Mouse (Mus musculus) forebrain, embryonic 16.5 days (tissue): ENCODE measurements at regions not wholly inside any gene's neighbourhood (a gene's known extent, or its start where the extent isn't known, plus 50 kb on each side); places are given as distances from the start of the nearest gene placed in this dataset.

Experiments
- ATAC-seq: fragments of 200-750 bp; cut with Nextera tagmentation; 2 replicates; pipeline ENCODE4 v1.8.0; 2017; ENCODE audit warnings: mild to moderate bottlenecking, moderate library complexity
- H3K27ac ChIP-seq: fragments of 300-500 bp; sonication (generic); 2 replicates; pipeline ENCODE4 v1.5.1; 2014; ENCODE audit warnings: low read length, control low read depth
- H3K27me3 ChIP-seq: fragments of 300-500 bp; sonication (generic); replicated peaks from 2 replicates; pipeline ENCODE4 v1.6.1; 2014; ENCODE audit warnings: low read length; ENCODE audit not compliant: control insufficient read depth, insufficient read depth
- H3K36me3 ChIP-seq: fragments of 300-500 bp; sonication (generic); 2 replicates; pipeline ENCODE4 v1.6.1; 2014; ENCODE audit not compliant: control insufficient read depth, insufficient read depth
- H3K4me1 ChIP-seq: fragments of 300-500 bp; sonication (generic); replicated peaks from 2 replicates; pipeline ENCODE4 v1.6.1; 2014; ENCODE audit warnings: low read length; ENCODE audit not compliant: control insufficient read depth, insufficient read depth
- H3K4me2 ChIP-seq: fragments of 300-500 bp; sonication (generic); 2 replicates; pipeline ENCODE4 v1.6.1; 2014; ENCODE audit warnings: mild to moderate bottlenecking, low read length, control low read depth
- H3K4me3 ChIP-seq: fragments of 300-500 bp; sonication (generic); replicated peaks from 2 replicates; pipeline ENCODE4 v1.5.1; 2014; ENCODE audit warnings: mild to moderate bottlenecking, low read length, control low read depth
- H3K9ac ChIP-seq: fragments of 300-500 bp; sonication (generic); replicated peaks from 2 replicates; pipeline ENCODE4 v1.6.1; 2014; ENCODE audit warnings: low read depth, low read length, control low read depth
- H3K9me3 ChIP-seq: fragments of 300-500 bp; sonication (generic); 2 replicates; pipeline ENCODE4 v1.6.1; 2016; ENCODE audit warnings: low read length; ENCODE audit not compliant: control insufficient read depth
- WGBS: fragments of 180-500 bp; shearing (Covaris S2); extraction: QIAGEN DNeasy Blood & Tissue Kit; methylation state at CpG from one replicate; pipeline ENCODE4 v1.1.7; 2014; 5-methylcytosine and 5-hydroxymethylcytosine counted together

DNA sequence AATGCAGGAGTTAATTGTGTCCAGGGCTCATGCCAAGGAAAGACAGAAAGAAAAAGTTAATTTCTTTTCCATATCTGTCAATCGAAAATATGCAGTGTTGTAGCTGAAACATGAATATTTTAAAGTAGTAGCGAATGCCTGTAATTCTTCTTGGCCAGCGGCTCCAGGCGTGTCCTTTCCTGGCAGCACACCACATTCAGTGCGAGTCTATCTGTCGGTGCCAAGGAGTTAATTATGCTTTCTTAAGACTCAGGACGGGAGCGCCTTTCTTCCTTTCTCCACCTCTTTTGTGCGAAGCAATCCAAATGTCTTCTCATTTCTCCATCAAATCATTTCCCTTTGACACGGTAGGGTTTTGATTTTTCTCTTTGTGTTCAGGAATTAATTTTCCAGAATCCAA lies 226.5 kb upstream of the Nrip1 start:
- Histone ChIP-seq H3K4me1 (peaks cover 4% of the 10 kb centered on the region; the same call in 1 of the 2 replicates), H3K4me2 (peak overlapping the region; percentile 33; the same call in 1 of the 2 replicates)

DNA sequence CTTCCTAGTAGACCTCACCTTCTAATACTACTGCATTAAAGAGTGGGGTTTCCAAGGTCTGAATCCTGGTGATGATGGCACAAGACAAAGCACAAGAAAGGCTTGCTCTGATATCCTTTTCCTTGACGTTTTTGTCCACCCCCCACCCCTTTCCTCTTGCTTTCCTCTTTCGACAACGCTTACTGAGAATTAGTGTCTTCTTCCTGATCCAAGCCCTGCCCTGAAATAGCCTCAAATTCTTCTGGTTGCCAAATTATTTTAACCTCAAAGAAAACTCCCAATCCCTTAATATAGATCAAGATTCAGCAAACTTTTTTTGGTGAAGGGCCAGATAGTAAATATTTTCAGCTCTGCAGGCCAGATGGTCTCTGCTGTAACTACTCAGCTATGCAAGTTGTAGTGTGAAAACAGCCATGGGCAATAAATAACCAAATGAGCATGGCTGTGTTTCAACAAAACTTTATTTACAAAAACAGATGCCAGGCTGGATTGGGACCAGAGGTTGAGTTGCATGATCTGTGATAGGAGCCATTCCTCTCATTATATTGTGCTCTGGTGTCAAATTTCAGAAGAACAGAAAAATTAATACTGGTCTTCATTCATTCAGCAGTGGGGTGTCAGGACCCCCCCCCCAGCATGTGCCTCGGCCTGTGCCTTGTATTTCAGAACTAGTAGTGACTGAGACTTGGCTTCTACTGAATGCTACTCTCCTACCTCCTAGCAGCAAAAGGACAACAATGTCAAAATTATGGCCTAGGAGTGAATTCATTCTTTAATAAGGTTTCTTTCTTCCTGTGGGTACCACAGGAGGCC lies 218.5 kb upstream of the Nrip1 start:
- Histone ChIP-seq H3K9ac (no peak overlapping the region), H3K36me3 (no peaks in the 10 kb centered on the region), H3K4me1 (peaks cover 7% of the 10 kb centered on the region), H3K27me3 (no peaks in the 10 kb centered on the region), H3K4me2 (no peak overlapping the region), H3K27ac (no peak overlapping the region), H3K9me3 (no peaks in the 10 kb centered on the region), H3K4me3 (no peak overlapping the region)
- peak; percentile 78 for ATAC-seq
- 60% methylated on average over 4 of the region's 4 CpGs for WGBS

More for the DNA sequence above, 226.5 kb upstream of the Nrip1 start:
- 18% methylated on average over 10 of the region's 10 CpGs for WGBS
- H3K36me3 ChIP-seq = no peaks in the 10 kb centered on the region
- H3K27me3 ChIP-seq = no peaks in the 10 kb centered on the region
- no peaks in the 10 kb centered on the region for H3K9me3 ChIP-seq
- no peak overlapping the region for H3K4me3 ChIP-seq
- peak; percentile 79 for ATAC-seq
- no peak overlapping the region for H3K9ac ChIP-seq
- peak overlapping the region; percentile 1; the same call in 1 of the 2 replicates for H3K27ac ChIP-seq

DNA sequence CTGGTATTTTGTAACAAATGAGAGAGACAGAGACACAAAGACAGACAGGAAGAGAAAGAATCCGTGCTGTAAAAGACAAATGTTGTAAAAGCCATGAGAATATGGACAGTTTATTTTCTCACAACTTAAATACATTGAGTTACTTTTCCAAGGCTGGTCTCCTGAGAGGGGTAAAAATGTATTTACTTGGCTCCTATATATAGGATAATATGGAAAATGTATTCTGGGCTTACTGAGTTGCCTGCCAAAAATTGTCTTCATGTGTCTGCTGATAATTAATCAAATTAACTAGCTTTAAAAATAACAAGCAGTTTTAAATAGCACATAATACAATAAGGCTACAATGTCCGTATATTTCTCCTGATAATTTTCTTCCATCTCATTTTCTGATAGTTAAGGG lies 216.2 kb upstream of the Nrip1 start:
- H3K36me3 ChIP-seq = no peaks in the 10 kb centered on the region

DNA sequence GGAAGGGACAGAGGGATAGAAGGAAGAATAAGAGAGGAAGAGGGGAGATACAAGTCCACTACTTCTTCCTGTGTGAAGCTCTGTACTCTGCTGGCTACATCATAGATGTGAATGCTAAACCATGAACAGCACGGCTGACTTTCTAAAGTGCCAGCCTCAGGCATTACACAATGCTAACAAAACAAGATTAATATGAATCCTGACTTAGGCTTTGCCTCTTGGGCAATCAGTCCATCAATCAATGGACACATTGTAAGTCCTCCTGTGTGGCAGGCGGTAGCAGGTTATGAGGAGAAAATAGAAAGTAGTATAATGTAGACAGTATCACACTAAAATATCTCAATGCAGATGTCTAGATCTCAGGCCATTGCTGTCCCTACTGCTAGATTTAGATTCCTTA lies 203.6 kb upstream of the Nrip1 start:
- 91% methylated on average over 2 of the region's 2 CpGs for WGBS
- H3K4me2 ChIP-seq = no peak overlapping the region
- H3K27ac ChIP-seq = no peak overlapping the region
- no peaks in the 10 kb centered on the region for H3K9me3 ChIP-seq
- no peak overlapping the region for H3K9ac ChIP-seq
- ATAC-seq = no peak
- no peaks in the 10 kb centered on the region for H3K27me3 ChIP-seq
- H3K4me3 ChIP-seq = no peak overlapping the region
- H3K4me1 ChIP-seq = no peaks in the 10 kb centered on the region
- H3K36me3 ChIP-seq = no peaks in the 10 kb centered on the region

More for the DNA sequence above, 216.2 kb upstream of the Nrip1 start:
- no peak for ATAC-seq
- H3K4me3 ChIP-seq = no peak overlapping the region
- 69% methylated on average over 2 of the region's 2 CpGs for WGBS
- H3K4me2 ChIP-seq = no peak overlapping the region
- no peak overlapping the region for H3K27ac ChIP-seq
- H3K9me3 ChIP-seq = no peaks in the 10 kb centered on the region
- no peaks in the 10 kb centered on the region for H3K27me3 ChIP-seq
- peaks cover 7% of the 10 kb centered on the region for H3K4me1 ChIP-seq
- no peak overlapping the region for H3K9ac ChIP-seq

DNA sequence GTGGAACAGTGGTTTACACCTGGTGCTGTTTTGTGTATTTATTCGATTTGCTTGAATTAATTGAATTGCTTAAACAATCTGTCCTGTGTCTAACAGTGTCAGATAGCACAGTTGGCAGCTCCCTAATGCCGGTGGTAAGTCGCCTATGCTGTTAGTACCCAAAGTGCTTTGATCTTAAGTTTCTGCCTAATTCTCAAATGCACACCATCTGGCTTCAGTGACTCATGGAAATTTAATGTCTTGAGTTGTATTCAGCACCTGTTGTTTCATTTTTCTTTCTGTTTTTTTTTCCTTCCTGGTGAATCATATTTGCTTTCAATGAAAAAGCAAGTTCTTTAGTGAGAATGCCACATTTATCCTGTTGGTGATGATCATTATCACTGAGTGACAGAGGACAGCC lies 201.7 kb upstream of the Nrip1 start:
- Histone ChIP-seq H3K9me3 (no peaks in the 10 kb centered on the region), H3K4me1 (no peaks in the 10 kb centered on the region), H3K4me2 (no peak overlapping the region), H3K27ac (no peak overlapping the region), H3K27me3 (no peaks in the 10 kb centered on the region), H3K36me3 (no peaks in the 10 kb centered on the region), H3K9ac (no peak overlapping the region), H3K4me3 (no peak overlapping the region)
- peak; percentile 69 for ATAC-seq
- WGBS = 51% methylated on average over 3 of the region's 3 CpGs

DNA sequence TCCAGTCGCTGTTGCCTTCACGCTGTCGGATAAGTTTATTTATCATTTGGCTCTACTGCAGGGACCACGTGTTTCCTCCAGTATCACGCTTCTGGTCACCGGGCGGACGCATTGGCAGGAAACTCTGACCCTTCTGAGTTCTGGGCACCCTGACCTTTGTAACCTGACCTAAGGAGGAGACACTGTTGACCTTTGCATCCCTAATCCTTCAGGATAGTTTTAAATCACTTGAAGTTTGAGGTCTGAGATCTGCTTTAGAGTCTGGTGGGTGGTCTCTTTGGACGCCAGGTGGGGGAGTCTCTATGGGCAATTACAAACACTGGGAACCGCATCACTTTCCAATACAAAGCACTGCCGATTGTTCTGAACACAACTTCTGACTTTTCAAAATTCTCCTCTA lies 192.6 kb upstream of the Nrip1 start:
- Histone ChIP-seq H3K4me1 (no peaks in the 10 kb centered on the region), H3K4me3 (no peak overlapping the region), H3K36me3 (no peaks in the 10 kb centered on the region), H3K9ac (no peak overlapping the region), H3K4me2 (no peak overlapping the region), H3K27me3 (no peaks in the 10 kb centered on the region), H3K9me3 (no peaks in the 10 kb centered on the region), H3K27ac (no peak overlapping the region)
- 50% methylated on average over 11 of the region's 11 CpGs for WGBS
- no peak for ATAC-seq

DNA sequence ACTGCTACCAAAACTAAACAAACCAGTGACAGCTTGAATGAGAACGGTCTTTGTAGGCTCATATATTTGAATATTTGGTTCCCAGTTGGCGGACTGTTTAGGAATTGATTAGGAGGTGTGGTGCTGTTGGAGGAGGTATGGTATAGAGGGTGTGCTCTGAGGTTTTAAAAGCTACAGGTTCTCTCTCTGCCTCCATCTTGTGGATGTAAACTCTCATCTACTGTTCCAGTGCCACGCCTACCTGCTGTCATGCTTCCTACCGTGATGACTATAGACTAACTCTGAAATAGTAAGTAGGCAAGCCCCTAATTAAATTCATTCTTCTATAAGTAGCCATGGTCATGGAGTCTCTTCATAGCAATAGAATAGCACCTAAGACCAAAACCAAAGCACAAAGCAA lies 181.2 kb upstream of the Nrip1 start:
- Histone ChIP-seq H3K36me3 (no peaks in the 10 kb centered on the region), H3K9ac (no peak overlapping the region), H3K4me1 (no peaks in the 10 kb centered on the region), H3K4me2 (no peak overlapping the region), H3K27ac (no peak overlapping the region), H3K4me3 (no peak overlapping the region), H3K9me3 (no peaks in the 10 kb centered on the region), H3K27me3 (no peaks in the 10 kb centered on the region)
- no peak for ATAC-seq
- WGBS = 92% methylated on average over 4 of the region's 4 CpGs

DNA sequence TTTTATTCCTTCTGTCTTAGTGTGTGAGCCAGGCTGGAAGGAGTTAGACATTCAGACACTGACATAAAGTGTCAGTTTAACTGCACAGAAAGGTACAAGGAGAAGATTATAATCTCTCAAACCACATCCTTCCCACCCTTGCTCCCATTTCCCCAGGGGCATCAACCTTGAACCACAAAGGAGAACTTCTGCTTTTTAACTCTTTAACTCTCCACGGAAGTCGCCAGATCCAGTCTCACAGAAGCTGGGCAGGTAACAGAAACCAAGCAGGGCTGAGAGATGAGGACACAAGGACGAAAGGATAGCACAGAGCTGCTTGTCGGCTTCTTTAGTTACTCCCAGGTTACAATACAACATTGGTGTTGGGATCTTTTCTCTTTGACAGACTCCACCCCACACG lies 176.0 kb upstream of the Nrip1 start:
- H3K9me3 ChIP-seq = no peaks in the 10 kb centered on the region
- H3K36me3 ChIP-seq = no peaks in the 10 kb centered on the region
- no peak overlapping the region for H3K4me3 ChIP-seq
- no peak overlapping the region for H3K4me2 ChIP-seq
- H3K4me1 ChIP-seq = no peaks in the 10 kb centered on the region
- no peak overlapping the region for H3K27ac ChIP-seq
- ATAC-seq = no peak
- WGBS = 81% methylated on average over 5 of the region's 5 CpGs
- no peak overlapping the region for H3K9ac ChIP-seq
- no peaks in the 10 kb centered on the region for H3K27me3 ChIP-seq

DNA sequence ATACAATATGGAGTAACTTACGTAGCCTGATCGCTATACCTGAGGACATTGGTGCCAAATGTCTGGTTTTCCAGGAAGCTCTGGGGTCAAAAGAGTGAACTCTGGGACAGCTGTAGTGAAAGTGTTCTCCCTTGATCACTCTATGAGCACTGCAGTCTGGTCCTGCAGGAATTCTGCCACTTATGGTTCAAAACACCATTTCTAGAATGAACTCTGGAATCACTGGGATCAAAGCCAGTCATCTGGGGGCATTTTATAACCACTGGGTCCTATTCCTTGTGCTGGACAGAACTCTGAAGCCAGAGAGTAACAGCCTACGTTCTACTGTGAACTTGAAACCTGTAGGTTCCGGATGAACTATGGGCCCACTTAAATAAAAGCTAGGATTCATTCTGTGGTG lies 173.5 kb upstream of the Nrip1 start:
- H3K4me1 ChIP-seq = no peaks in the 10 kb centered on the region
- no peak overlapping the region for H3K4me2 ChIP-seq
- H3K27ac ChIP-seq = no peak overlapping the region
- 91% methylated on average over 4 of the region's 4 CpGs for WGBS
- no peak overlapping the region for H3K9ac ChIP-seq
- H3K4me3 ChIP-seq = no peak overlapping the region
- H3K9me3 ChIP-seq = no peaks in the 10 kb centered on the region
- H3K36me3 ChIP-seq = no peaks in the 10 kb centered on the region
- ATAC-seq = no peak
- H3K27me3 ChIP-seq = no peaks in the 10 kb centered on the region

DNA sequence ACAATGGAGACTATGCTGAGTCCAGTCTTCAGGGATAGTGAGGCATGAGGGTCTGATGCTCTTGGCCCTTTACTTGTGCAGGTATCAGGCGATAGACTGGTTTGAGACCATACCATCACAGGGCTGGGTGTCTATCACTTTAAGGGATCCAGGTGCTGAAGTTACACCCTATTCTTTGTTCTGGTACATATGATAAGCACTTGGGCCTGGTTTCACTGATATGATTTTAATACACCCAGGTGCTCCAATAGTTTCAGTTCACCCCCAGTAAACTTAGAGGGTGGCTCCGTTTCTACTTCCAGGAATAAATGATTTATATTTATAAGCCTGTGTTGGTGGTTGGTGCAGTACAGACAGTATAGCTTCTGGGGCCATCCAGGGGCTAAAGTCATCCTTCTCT lies 173.0 kb upstream of the Nrip1 start:
- WGBS = 95% methylated on average over 2 of the region's 2 CpGs
- no peaks in the 10 kb centered on the region for H3K36me3 ChIP-seq
- no peak for ATAC-seq

More for the DNA sequence above, 173.0 kb upstream of the Nrip1 start:
- H3K4me3 ChIP-seq = no peak overlapping the region
- H3K27ac ChIP-seq = no peak overlapping the region
- H3K27me3 ChIP-seq = no peaks in the 10 kb centered on the region
- H3K9me3 ChIP-seq = no peaks in the 10 kb centered on the region
- H3K4me2 ChIP-seq = no peak overlapping the region
- H3K4me1 ChIP-seq = no peaks in the 10 kb centered on the region
- H3K9ac ChIP-seq = no peak overlapping the region
